Mouse (Mus musculus) lung, postnatal 0 days (tissue): ENCODE measurements at regions not wholly inside any gene's neighbourhood (a gene's known extent, or its start where the extent isn't known, plus 50 kb on each side); places are given as distances from the start of the nearest gene placed in this dataset.

ENCODE experiments used
- CTCF ChIP-seq: IDR thresholded peaks from 2 replicates; pipeline ENCODE4 v1.5.1; 2016; ENCODE audit warnings: antibody characterized with exemption, mild to moderate bottlenecking
- EP300 ChIP-seq: IDR thresholded peaks from 2 replicates; pipeline ENCODE4 v1.6.1; 2016; ENCODE audit warnings: antibody characterized with exemption, mild to moderate bottlenecking, control low read depth

DNA sequence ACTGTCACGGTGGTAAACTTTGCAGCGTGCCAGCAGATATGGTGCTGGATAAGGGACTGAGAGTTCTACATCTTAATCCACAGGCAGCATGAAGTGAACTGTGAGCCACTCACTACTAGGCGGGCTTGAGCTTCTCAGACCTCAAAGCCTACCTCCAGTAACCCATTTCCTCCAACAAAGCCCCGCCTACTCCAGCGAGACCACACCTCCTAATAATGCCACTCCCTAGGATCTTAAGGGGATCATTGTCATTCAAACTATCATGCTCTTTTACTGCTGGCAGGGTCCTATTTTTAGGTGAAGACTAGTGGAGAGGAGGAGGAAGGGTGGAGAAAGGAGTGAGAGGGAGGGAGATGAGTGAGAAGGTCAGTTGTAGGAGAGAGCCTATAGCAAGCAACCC lies 122.0 kb downstream of the Mycn start:
- TF ChIP-seq CTCF, result no peak
- no peak for TF ChIP-seq EP300
